Mouse (Mus musculus) CH12.LX (cell line): Measurements from ENCODE around the gene Vps37b. TPM values are rescaled to one million over a fixed set of nuclear protein-coding genes. Genes with fewer than 3 reads are reported as not detected.

Source experiments
- DNase-seq: peaks from one replicate; pipeline ENCODE4 v3.0.0-alpha.2; 2013; ENCODE audit errors: extremely low read depth
- H3K27ac ChIP-seq: 2 replicates; pipeline ENCODE4 v1.5.1; 2012; ENCODE audit warnings: low read depth, mild to moderate bottlenecking, control low read depth, moderate library complexity; ENCODE audit not compliant: insufficient read depth
- H3K27me3 ChIP-seq: replicated peaks from 2 replicates; pipeline ENCODE3; 2012; ENCODE audit warnings: inconsistent platforms
- H3K36me3 ChIP-seq, 2 experiments: replicated peaks in 1 of 2; 2 replicates each; pipeline versions ENCODE3 to v1.6.1; 2012; ENCODE audit warnings: inconsistent platforms in 1 of 2, low read length in 1 of 2, mild to moderate bottlenecking in 1 of 2, mixed read lengths in 1 of 2, moderate library complexity in 1 of 2; ENCODE audit not compliant: control insufficient read depth in 1 of 2, insufficient read depth in 1 of 2
- H3K4me1 ChIP-seq, 2 experiments: 2 replicates each; pipeline ENCODE4 v1.6.1; 2012; ENCODE audit warnings: inconsistent platforms in 1 of 2, moderate library complexity in 1 of 2; ENCODE audit not compliant: insufficient read depth in 2 of 2, control insufficient read depth in 1 of 2
- H3K4me2 ChIP-seq: 2 replicates; pipeline ENCODE4 v1.6.1; 2012; ENCODE audit warnings: low read depth, mild to moderate bottlenecking, control low read depth; ENCODE audit not compliant: poor library complexity, insufficient read depth, severe bottlenecking
- H3K4me3 ChIP-seq, 3 experiments: fragments of 150-350 bp in 1 of 3; sonication (generic) in 1 of 3; replicated peaks in 1 of 3; 2 replicates each; pipeline versions ENCODE3 to v1.5.1; 2011 to 2012; ENCODE audit warnings: low read depth in 2 of 3, low read length in 2 of 3, mild to moderate bottlenecking in 2 of 3, moderate library complexity in 2 of 3, control low read depth in 1 of 3, improper control_type of control experiment in 1 of 3, inconsistent platforms in 1 of 3, mixed read lengths in 1 of 3; ENCODE audit not compliant: poor library complexity in 1 of 3
- H3K79me2 ChIP-seq: replicated peaks from 2 replicates; pipeline ENCODE4 v1.6.1; 2012; ENCODE audit warnings: mild to moderate bottlenecking, moderate library complexity; ENCODE audit not compliant: control insufficient read depth, poor library complexity, insufficient read depth, severe bottlenecking; ENCODE audit errors: extremely low read depth
- H3K9ac ChIP-seq: 2 replicates; pipeline ENCODE4 v1.6.1; 2012; ENCODE audit warnings: low read depth, mild to moderate bottlenecking, control low read depth, moderate library complexity; ENCODE audit not compliant: insufficient read depth
- H3K9me3 ChIP-seq: replicated peaks from 2 replicates; pipeline ENCODE3; 2012; ENCODE audit warnings: low read length, inconsistent platforms, mixed read lengths
- BHLHE40 ChIP-seq: IDR thresholded peaks from 2 replicates; pipeline ENCODE4 v1.6.1; 2011; ENCODE audit warnings: mild to moderate bottlenecking, low read depth, low read length, improper control_type of control experiment
- CHD1 ChIP-seq: IDR thresholded peaks from 2 replicates; pipeline ENCODE4 v1.6.1; 2012; ENCODE audit warnings: low read depth, low read length, improper control_type of control experiment, inconsistent platforms
- CHD2 ChIP-seq: IDR thresholded peaks from 2 replicates; pipeline ENCODE4 v1.6.1; 2011; ENCODE audit warnings: low read length, improper control_type of control experiment
- CTCF ChIP-seq, 2 experiments: IDR thresholded peaks in 1 of 2; conservative IDR thresholded peaks in 1 of 2; 2 replicates each; pipeline ENCODE4 v1.5.1; 2011 to 2012; ENCODE audit warnings: low read depth in 2 of 2, low read length in 2 of 2, improper control_type of control experiment in 1 of 2, inconsistent platforms in 1 of 2, mild to moderate bottlenecking in 1 of 2, moderate library complexity in 1 of 2
- E2F4 ChIP-seq: IDR thresholded peaks from 2 replicates; pipeline ENCODE4 v1.6.1; 2011; ENCODE audit warnings: low read depth, low read length, improper control_type of control experiment; ENCODE audit not compliant: insufficient replicate concordance
- EP300 ChIP-seq: IDR thresholded peaks from 2 replicates; pipeline ENCODE4 v1.6.1; 2011; ENCODE audit warnings: low read length, improper control_type of control experiment
- GABPA ChIP-seq: IDR thresholded peaks from 2 replicates; pipeline ENCODE4 v1.6.1; 2012; ENCODE audit warnings: low read depth, low read length, improper control_type of control experiment, inconsistent platforms; ENCODE audit not compliant: insufficient replicate concordance
- HCFC1 ChIP-seq: IDR thresholded peaks from 2 replicates; pipeline ENCODE4 v1.6.1; 2012; ENCODE audit warnings: low read depth, mild to moderate bottlenecking, inconsistent platforms, low read length, improper control_type of control experiment
- JUN ChIP-seq: IDR thresholded peaks from 2 replicates; pipeline ENCODE4 v1.6.1; 2011; ENCODE audit warnings: low read depth, mild to moderate bottlenecking, low read length, improper control_type of control experiment, moderate library complexity; ENCODE audit not compliant: insufficient read depth
- JUND ChIP-seq: conservative IDR thresholded peaks from 2 replicates; pipeline ENCODE4 v1.6.1; 2011; ENCODE audit warnings: low read depth, low read length, improper control_type of control experiment
- MAFK ChIP-seq: IDR thresholded peaks from 2 replicates; pipeline ENCODE4 v1.6.1; 2011; ENCODE audit warnings: low read length, improper control_type of control experiment; ENCODE audit not compliant: insufficient replicate concordance
- MAX ChIP-seq: IDR thresholded peaks from 2 replicates; pipeline ENCODE4 v1.6.1; 2011; ENCODE audit warnings: low read length, improper control_type of control experiment
- MAZ ChIP-seq: IDR thresholded peaks from 2 replicates; pipeline ENCODE4 v1.6.1; 2012; ENCODE audit warnings: low read depth, mild to moderate bottlenecking, inconsistent platforms, low read length, improper control_type of control experiment, moderate library complexity
- MXI1 ChIP-seq: IDR thresholded peaks from 2 replicates; pipeline ENCODE4 v1.6.1; 2011; ENCODE audit warnings: mild to moderate bottlenecking, low read depth, low read length, improper control_type of control experiment
- MYC ChIP-seq: IDR thresholded peaks from 2 replicates; pipeline ENCODE4 v1.6.1; 2011; ENCODE audit warnings: low read depth, mild to moderate bottlenecking, improper control_type of control experiment, low read length
- NELFE ChIP-seq: IDR thresholded peaks from 2 replicates; pipeline ENCODE4 v1.6.1; 2011; ENCODE audit warnings: low read depth, low read length, improper control_type of control experiment
- NRF1 ChIP-seq: IDR thresholded peaks from 2 replicates; pipeline ENCODE4 v1.6.1; 2014; ENCODE audit warnings: low read depth, mild to moderate bottlenecking, inconsistent platforms, low read length, improper control_type of control experiment, moderate library complexity
- PAX5 ChIP-seq: IDR thresholded peaks from 2 replicates; pipeline ENCODE4 v1.6.1; 2012; ENCODE audit warnings: low read length, inconsistent platforms, mixed read lengths
- POLR2A ChIP-seq: IDR thresholded peaks from 2 replicates; pipeline ENCODE4 v1.6.1; 2011; ENCODE audit warnings: low read depth, mild to moderate bottlenecking, improper control_type of control experiment, low read length
- POLR2AphosphoS2 ChIP-seq: IDR thresholded peaks from 2 replicates; pipeline ENCODE4 v1.6.1; 2011; ENCODE audit warnings: low read depth, low read length, improper control_type of control experiment
- SIN3A ChIP-seq: IDR thresholded peaks from 2 replicates; pipeline ENCODE4 v1.6.1; 2012; ENCODE audit warnings: low read length, improper control_type of control experiment, inconsistent platforms
- SMC3 ChIP-seq: IDR thresholded peaks from 2 replicates; pipeline ENCODE4 v1.6.1; 2011; ENCODE audit warnings: low read depth, low read length, improper control_type of control experiment
- TBP ChIP-seq: conservative IDR thresholded peaks from 2 replicates; pipeline ENCODE4 v1.6.1; 2011; ENCODE audit warnings: low read depth, low read length, improper control_type of control experiment
- UBTF ChIP-seq: IDR thresholded peaks from 2 replicates; pipeline ENCODE4 v1.6.1; 2012; ENCODE audit warnings: low read depth, mild to moderate bottlenecking, inconsistent platforms, low read length, improper control_type of control experiment, moderate library complexity
- USF2 ChIP-seq: conservative IDR thresholded peaks from 2 replicates; pipeline ENCODE4 v1.6.1; 2011; ENCODE audit warnings: low read depth, low read length, improper control_type of control experiment
- ZKSCAN1 ChIP-seq: IDR thresholded peaks from 2 replicates; pipeline ENCODE4 v1.6.1; 2012; ENCODE audit warnings: low read depth, inconsistent platforms, low read length, improper control_type of control experiment, borderline replicate concordance
- ZMIZ1 ChIP-seq: IDR thresholded peaks from 2 replicates; pipeline ENCODE4 v1.6.1; 2012; ENCODE audit warnings: low read depth, mild to moderate bottlenecking, inconsistent platforms, low read length, improper control_type of control experiment
- dilution Hi-C: fragments of 300-500 bp; cut with MboI; formaldehyde crosslinking; loops from 2 replicates; pipeline ENCODE4 v1.14.3; 2020; ENCODE audit warnings: low sequenced_read_pairs; ENCODE audit not compliant: extremely low pct_unique_long_range_greater_than_20kb, extremely low pct_ligation_motif_present
- in situ Hi-C: fragments of 300-500 bp; cut with MboI; formaldehyde crosslinking; loops from 3 replicates; pipeline ENCODE4 v1.14.3; 2019; ENCODE audit warnings: low sequenced_read_pairs, low pct_ligation_motif_present, low pct_unique_long_range_greater_than_20kb, mixed read lengths
- polyA plus RNA-seq: library from polyadenylated mRNA; unstranded; fragments of >175 nt; gene quantifications from 2 replicates; pipeline ENCODE4 v1.2.1, GENCODE M21; 2012; ENCODE audit warnings: low read depth; ENCODE audit not compliant: insufficient read length
- total RNA-seq, 2 experiments: library from RNA; depleted of rRNA; stranded (reverse); fragments of 300-350 nt in 1 of 2; fragments of >200 nt in 1 of 2; gene quantifications; 2 replicates each; pipeline ENCODE4 v1.2.3; 2012 to 2014

The Vps37b gene
- total and polyA plus RNA-seq, 3 experiments: 8.7 to 23.5 (median 10.2) TPM

DNA sequence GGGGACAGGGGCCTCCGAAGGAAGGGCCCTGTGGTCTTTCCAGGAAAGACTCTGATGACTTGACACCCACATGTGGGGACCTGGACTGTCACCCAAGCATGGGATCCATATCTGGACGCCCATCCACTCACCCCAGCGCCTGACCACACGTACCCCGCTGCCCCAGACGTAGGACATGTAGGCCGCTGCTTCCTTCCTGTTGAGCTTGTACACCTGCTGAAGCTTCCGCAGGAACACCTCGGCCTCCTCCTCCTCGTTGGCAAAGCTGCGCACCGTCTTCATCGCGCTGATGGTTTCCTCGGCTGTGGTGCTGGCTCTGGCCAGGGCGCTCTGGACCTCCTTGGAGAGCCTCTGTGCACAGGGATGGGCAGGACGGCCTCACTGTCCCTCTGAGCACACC, 47.8 kb upstream of the Vps37b start:
- H3K4me2 ChIP-seq: no peak overlapping the region
- H3K79me2 ChIP-seq: no peaks in the 10 kb centered on the region
- dilution Hi-C loops: no loop called here
- peaks cover 11 to 25% of the 10 kb centered on the region in 2 experiments for H3K4me1 ChIP-seq
- TF ChIP-seq PAX5: no peak
- TF ChIP-seq CHD2: no peak
- TF ChIP-seq POLR2A: no peak
- TF ChIP-seq EP300: no peak
- TF ChIP-seq BHLHE40: no peak
- no peak for TF ChIP-seq MAFK
- TF ChIP-seq SMC3: no peak
- no peak for TF ChIP-seq UBTF
- TF ChIP-seq NRF1: no peak
- TF ChIP-seq SIN3A: no peak
- no peak for TF ChIP-seq MYC
- no peak for TF ChIP-seq MAZ
- TF ChIP-seq ZMIZ1: no peak
- no peak for TF ChIP-seq USF2
- no peak for TF ChIP-seq HCFC1
- no peak for TF ChIP-seq CHD1
- no peak for TF ChIP-seq NELFE
- no peak for TF ChIP-seq JUN
- no peak for TF ChIP-seq TBP
- H3K36me3 ChIP-seq: peaks cover 0 to 2% of the 10 kb centered on the region in 2 experiments
- in situ Hi-C loops: loop anchor here (5.0 to 10.0 kb wide), 3 partner anchors 78 to 263 kb away; no protein-coding TSS in a partner anchor
- H3K27me3 ChIP-seq: no peaks in the 10 kb centered on the region
- no peak overlapping the region for H3K27ac ChIP-seq
- no peak for DNase-seq
- no peak overlapping the region for H3K9ac ChIP-seq
- no peak overlapping the region for H3K4me3 ChIP-seq
- no peaks in the 10 kb centered on the region for H3K9me3 ChIP-seq

DNA sequence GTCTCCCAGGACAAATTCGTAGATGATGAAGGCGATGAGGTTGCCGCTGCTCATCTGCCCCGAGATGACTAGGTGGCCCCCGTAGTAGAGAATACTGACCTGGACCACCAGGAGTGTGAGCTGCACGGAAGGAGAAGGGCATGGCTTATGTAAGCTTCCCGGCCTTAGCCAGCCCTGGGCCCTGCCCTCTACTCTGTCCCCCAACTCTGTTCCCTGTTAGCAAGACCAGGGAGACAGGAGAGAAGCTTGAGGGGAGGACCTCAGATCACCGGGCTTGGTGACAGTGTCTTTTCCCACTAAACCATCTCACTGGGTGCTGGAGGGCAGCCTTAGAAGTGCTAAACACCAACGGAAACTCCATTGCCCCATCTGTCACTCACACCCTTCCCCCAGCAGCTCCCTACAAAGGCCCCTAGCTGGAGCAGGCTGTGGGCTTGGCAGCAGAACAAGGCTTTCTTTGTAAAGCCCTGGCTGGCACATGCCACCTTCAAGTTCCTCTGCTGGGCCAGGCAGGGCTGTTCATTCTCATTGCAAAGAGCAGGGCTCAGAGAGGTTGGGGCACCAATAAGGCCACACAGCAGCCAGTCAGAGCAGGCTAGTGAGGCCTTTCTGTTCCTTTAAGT, 46.8 kb upstream of the Vps37b start:
- H3K9me3 ChIP-seq: no peaks in the 10 kb centered on the region
- no peak for DNase-seq
- dilution Hi-C loops (no loop called here), in situ Hi-C loops (no loop called here)
- H3K27ac ChIP-seq: no peak overlapping the region
- no peaks in the 10 kb centered on the region for H3K27me3 ChIP-seq
- H3K4me1 ChIP-seq: peaks cover 12 to 31% of the 10 kb centered on the region in 2 experiments
- no peak overlapping the region for H3K9ac ChIP-seq
- H3K79me2 ChIP-seq: no peaks in the 10 kb centered on the region
- no peak for TF ChIP-seq POLR2AphosphoS2
- no peak for TF ChIP-seq HCFC1
- TF ChIP-seq CTCF (conservative IDR thresholded peaks at IDR 0.05 in 1 of 2, IDR thresholded peaks at IDR 0.05 in 1 of 2; ENCODE audit: low read depth in 2 of 2, low read length in 2 of 2): no peak
- TF ChIP-seq MAX: no peak
- no peak for TF ChIP-seq MXI1
- TF ChIP-seq MAZ: no peak
- TF ChIP-seq CHD2: no peak
- TF ChIP-seq GABPA: no peak
- TF ChIP-seq E2F4: no peak
- TF ChIP-seq JUND: no peak
- no peak for TF ChIP-seq NELFE
- TF ChIP-seq CHD1: no peak
- no peak for TF ChIP-seq MAFK
- no peak for TF ChIP-seq ZKSCAN1
- no peak for TF ChIP-seq MYC
- no peak for TF ChIP-seq TBP
- no peak for TF ChIP-seq EP300
- peaks cover 0 to 2% of the 10 kb centered on the region in 2 experiments for H3K36me3 ChIP-seq
- H3K4me2 ChIP-seq: no peak overlapping the region
- H3K4me3 ChIP-seq: no peak overlapping the region
